Mouse (Mus musculus): Measurements from ENCODE around the gene Olfr775.

Gene Olfr775

GRCm38 (mm10) chr10:129248112-129248511 lies at the start of gene Olfr775:
Olfr775 (plus strand) TSS chr10:129248412.
- no peak for DNase-seq

- no peak for DNase-seq
Observed at GRCm38 (mm10) chr10:129230737-129231136, 17.5 kb upstream of the Olfr775 start.

- DNase-seq = no peak
Observed at GRCm38 (mm10) chr10:129235904-129236303, 12.3 kb upstream of the Olfr775 start, which contains the start of gene Olfr774. Olfr774 (plus strand) TSS chr10:129236204.

GRCm38 (mm10) chr10:129258827-129259226 lies 10.6 kb downstream of the Olfr775 start, which contains the start of gene Olfr776:
Olfr776 (plus strand) TSS chr10:129259127.
- DNase-seq = no peak

GRCm38 (mm10) chr10:129271081-129271535 lies 22.9 kb downstream of the Olfr775 start, which contains the start of gene Olfr777:
Olfr777 (minus strand) TSS chr10:129271485.
- no peak for DNase-seq

All from thymus, postnatal 14 days (tissue).